Mouse (Mus musculus) ZHBTc4 (cell line): Measurements from ENCODE around the gene Nup35.

Experiments
- DNase-seq: peaks from one replicate; pipeline ENCODE4 v3.0.0-alpha.2; 2011; ENCODE audit warnings: low read depth, low spot score

Nup35 gene

GRCm38 (mm10) chr2:80616854-80617737 is at the start of gene Nup35, which contains the start of gene Dusp19:
Gene Nup35 (plus strand): TSS chr2:80617236.
Gene Dusp19 (plus strand): TSS chr2:80617045.
- DNase-seq: peak; percentile 92

- no peak for DNase-seq
These were observed 49.6 kb upstream of the Nup35 start for GRCm38 (mm10) chr2:80567411-80567810.

GRCm38 (mm10) chr2:80570656-80571055 is 46.4 kb upstream of the Nup35 start:
- DNase-seq: no peak

GRCm38 (mm10) chr2:80577286-80577685 is 39.8 kb upstream of the Nup35 start:
- DNase-seq: no peak

- DNase-seq: no peak
These were observed 37.7 kb upstream of the Nup35 start for GRCm38 (mm10) chr2:80579253-80579891.

GRCm38 (mm10) chr2:80580311-80580961 is 36.6 kb upstream of the Nup35 start:
- peak; percentile 67 for DNase-seq

GRCm38 (mm10) chr2:80581043-80581711 is 35.9 kb upstream of the Nup35 start, which contains the start of gene Nckap1:
Gene Nckap1 (minus strand): TSS chr2:80581380.
- DNase-seq: peak; percentile 89

- no peak for DNase-seq
These were observed 34.7 kb upstream of the Nup35 start for GRCm38 (mm10) chr2:80582356-80582755.

GRCm38 (mm10) chr2:80594215-80594918 is 22.7 kb upstream of the Nup35 start:
- no peak for DNase-seq

GRCm38 (mm10) chr2:80596960-80597359 is 20.1 kb upstream of the Nup35 start:
- DNase-seq: no peak

- no peak for DNase-seq
These were observed 17.2 kb upstream of the Nup35 start for GRCm38 (mm10) chr2:80599850-80600249.

- DNase-seq: no peak
These were observed 16.4 kb upstream of the Nup35 start for GRCm38 (mm10) chr2:80600611-80601010.

- peak; percentile 56 for DNase-seq
These were observed 14.3 kb upstream of the Nup35 start for GRCm38 (mm10) chr2:80602756-80603155.

- peak; percentile 36 for DNase-seq
These were observed 13.1 kb upstream of the Nup35 start for GRCm38 (mm10) chr2:80603771-80604426.

GRCm38 (mm10) chr2:80612286-80612685 is 4.8 kb upstream of the Nup35 start:
- DNase-seq: no peak

GRCm38 (mm10) chr2:80612796-80613195 is 4.2 kb upstream of the Nup35 start:
- no peak for DNase-seq

- no peak for DNase-seq
These were observed 2.0 kb downstream of the Nup35 start for GRCm38 (mm10) chr2:80618991-80619390.

- DNase-seq: no peak
These were observed 4.9 kb downstream of the Nup35 start for GRCm38 (mm10) chr2:80621921-80622320.

- no peak for DNase-seq
These were observed 7.5 kb downstream of the Nup35 start for GRCm38 (mm10) chr2:80624523-80624922.

- peak; percentile 36 for DNase-seq
These were observed 15.4 kb downstream of the Nup35 start for GRCm38 (mm10) chr2:80632336-80633026.
